Mouse (Mus musculus) heart, embryonic 13.5 days (tissue): ENCODE measurements around the gene Mcm7. TPM values are rescaled to one million over a fixed set of nuclear protein-coding genes. Genes with fewer than 3 reads are reported as not detected.

ENCODE experiments used
- ATAC-seq: fragments of 200-750 bp; cut with Nextera tagmentation; 2 replicates; pipeline ENCODE4 v1.8.0; 2017; ENCODE audit warnings: moderate TSS enrichment; ENCODE audit not compliant: insufficient number of reproducible peaks, low FRiP score, low TSS enrichment; ENCODE audit errors: extremely low read depth
- H3K27ac ChIP-seq: fragments of 300-500 bp; sonication (generic); replicated peaks from 2 replicates; pipeline ENCODE4 v1.5.1; 2015; ENCODE audit warnings: moderate library complexity, mild to moderate bottlenecking, inconsistent platforms
- H3K27me3 ChIP-seq: fragments of 300-500 bp; sonication (generic); replicated peaks from 2 replicates; pipeline ENCODE4 v1.6.1; 2015; ENCODE audit warnings: mild to moderate bottlenecking, inconsistent platforms
- H3K36me3 ChIP-seq: fragments of 300-500 bp; sonication (generic); 2 replicates; pipeline ENCODE4 v1.6.1; 2015; ENCODE audit warnings: mild to moderate bottlenecking, inconsistent platforms
- H3K4me1 ChIP-seq: fragments of 300-500 bp; sonication (generic); 2 replicates; pipeline ENCODE4 v1.6.1; 2015; ENCODE audit warnings: inconsistent platforms
- H3K4me2 ChIP-seq: fragments of 300-500 bp; sonication (generic); 2 replicates; pipeline ENCODE4 v1.6.1; 2015; ENCODE audit warnings: inconsistent platforms, mild to moderate bottlenecking, moderate library complexity
- H3K4me3 ChIP-seq: fragments of 300-500 bp; sonication (generic); 2 replicates; pipeline ENCODE4 v1.5.1; 2015; ENCODE audit warnings: moderate library complexity, mild to moderate bottlenecking, inconsistent platforms
- H3K9ac ChIP-seq: fragments of 300-500 bp; sonication (generic); 2 replicates; pipeline ENCODE4 v1.6.1; 2015; ENCODE audit warnings: inconsistent platforms, mild to moderate bottlenecking, moderate library complexity
- H3K9me3 ChIP-seq: fragments of 300-500 bp; sonication (generic); 2 replicates; pipeline ENCODE4 v1.6.1; 2016; ENCODE audit warnings: inconsistent platforms
- WGBS: fragments of 180-500 bp; shearing (Covaris S2); methylation state at CpG from one replicate; pipeline ENCODE4 v1.1.7; 2015; ENCODE audit warnings: mixed read lengths; 5-methylcytosine and 5-hydroxymethylcytosine counted together
- microRNA counts: library from miRNA; unstranded; fragments of <30 nt; microRNA quantifications from one replicate; lab custom pipeline; 2016
- microRNA-seq: library from miRNA; unstranded; fragments of <30 nt; microRNA quantifications from one replicate; pipeline ENCODE4, GENCODE M21; 2016
- polyA plus RNA-seq: library from polyadenylated mRNA; unstranded; fragments of >200 nt; fragmentation: Nextera tagmentation; extraction: Ambion mirVana; gene quantifications from 2 replicates; pipeline ENCODE4 v1.2.1, GENCODE M21; 2015

The Mcm7 gene
- polyA plus RNA-seq, 1 experiment from 2014 or later = 123 TPM

DNA sequence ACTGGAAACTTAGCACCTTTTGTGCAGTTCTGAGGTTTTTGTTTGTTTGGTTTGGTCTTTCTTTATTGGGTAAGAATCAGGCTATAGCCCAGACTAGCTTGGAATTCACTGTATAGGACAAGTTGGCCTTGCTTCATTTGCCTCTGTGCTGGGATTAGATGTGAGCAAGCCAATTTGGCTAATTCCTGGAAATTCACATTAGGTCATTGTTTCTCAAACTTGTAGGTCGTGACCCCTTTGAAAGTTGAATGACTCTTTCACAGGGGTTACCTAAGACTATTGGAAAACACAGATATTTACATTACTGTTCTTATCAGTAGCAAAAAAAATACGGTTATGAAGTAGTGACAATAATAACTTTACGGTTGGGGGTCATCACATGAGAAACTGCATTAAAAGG lies 17.8 kb downstream of the Mcm7 start:
- no peak for ATAC-seq
- no peak overlapping the region for H3K27ac ChIP-seq
- H3K4me1 ChIP-seq = peaks cover 11% of the 10 kb centered on the region
- H3K4me3 ChIP-seq = peak overlapping the region; percentile 80
- WGBS = 81% methylated on average over 3 of the region's 3 CpGs
- peak overlapping the region; percentile 90 for H3K9ac ChIP-seq
- H3K27me3 ChIP-seq = no peaks in the 10 kb centered on the region
- H3K4me2 ChIP-seq = peak overlapping the region; percentile 87
- peaks cover 32% of the 10 kb centered on the region for H3K36me3 ChIP-seq
- H3K9me3 ChIP-seq = no peaks in the 10 kb centered on the region

DNA sequence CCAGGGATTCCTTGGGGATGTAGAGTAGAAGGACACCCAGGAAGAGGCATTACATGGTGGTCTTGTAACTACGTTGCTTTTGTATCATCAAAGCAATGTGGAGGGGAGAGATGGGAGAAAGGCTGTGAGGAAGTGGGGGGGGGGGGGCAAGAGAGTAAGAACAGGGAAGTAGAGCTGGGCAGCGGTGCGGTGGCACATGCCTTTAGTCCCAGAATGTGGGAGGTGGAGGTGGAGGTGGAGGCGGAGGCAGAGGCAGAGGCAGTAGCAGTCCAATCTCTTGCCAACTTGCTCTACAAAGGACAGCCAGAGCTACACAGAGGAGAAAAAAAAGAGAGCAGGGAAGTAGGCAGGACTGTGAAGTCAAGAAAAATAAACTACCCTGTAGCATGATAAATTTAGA lies 33.6 kb downstream of the Mcm7 start:
- no peak for ATAC-seq
- Histone ChIP-seq H3K4me2 (no peak overlapping the region), H3K27me3 (no peaks in the 10 kb centered on the region), H3K9ac (no peak overlapping the region), H3K9me3 (no peaks in the 10 kb centered on the region), H3K27ac (no peak overlapping the region), H3K4me3 (no peak overlapping the region), H3K36me3 (peaks cover 42% of the 10 kb centered on the region), H3K4me1 (peaks cover 10% of the 10 kb centered on the region)
- WGBS = 55% methylated on average over 4 of the region's 4 CpGs

DNA sequence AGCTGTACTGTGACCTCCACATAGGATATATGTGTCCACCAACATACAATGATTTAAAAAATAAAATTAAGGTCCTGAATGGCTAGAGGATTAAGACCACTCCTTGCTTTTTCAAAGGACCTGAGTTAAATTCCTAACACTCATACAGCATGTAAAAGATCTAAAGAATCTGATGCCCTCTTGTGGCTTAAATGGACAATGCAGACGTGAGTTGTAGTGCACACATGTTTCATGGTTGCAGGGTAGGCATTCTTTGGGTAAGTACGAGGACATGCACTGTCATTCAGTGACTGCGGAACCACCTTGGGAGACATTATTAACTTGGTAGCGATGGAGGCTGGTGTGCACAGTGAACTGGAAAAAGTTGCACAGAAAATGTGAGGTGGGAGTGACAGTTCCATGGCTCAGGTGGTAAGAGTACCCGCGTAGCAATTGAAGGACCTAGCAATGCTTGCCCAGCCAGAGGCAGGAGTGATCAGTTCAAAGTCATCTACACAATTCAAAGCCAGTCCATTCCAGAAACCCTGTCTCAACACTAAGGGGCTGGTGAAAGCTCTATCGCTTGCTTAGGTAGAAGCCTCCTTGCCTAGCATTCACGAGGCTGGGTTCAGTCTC lies 34.2 kb downstream of the Mcm7 start:
- no peak for ATAC-seq
- Histone ChIP-seq H3K4me2 (no peak overlapping the region), H3K36me3 (peaks cover 42% of the 10 kb centered on the region), H3K27me3 (no peaks in the 10 kb centered on the region), H3K9me3 (no peaks in the 10 kb centered on the region), H3K4me3 (no peak overlapping the region), H3K9ac (no peak overlapping the region), H3K4me1 (peaks cover 10% of the 10 kb centered on the region), H3K27ac (no peak overlapping the region)
- 55% methylated on average over 8 of the region's 8 CpGs for WGBS

DNA sequence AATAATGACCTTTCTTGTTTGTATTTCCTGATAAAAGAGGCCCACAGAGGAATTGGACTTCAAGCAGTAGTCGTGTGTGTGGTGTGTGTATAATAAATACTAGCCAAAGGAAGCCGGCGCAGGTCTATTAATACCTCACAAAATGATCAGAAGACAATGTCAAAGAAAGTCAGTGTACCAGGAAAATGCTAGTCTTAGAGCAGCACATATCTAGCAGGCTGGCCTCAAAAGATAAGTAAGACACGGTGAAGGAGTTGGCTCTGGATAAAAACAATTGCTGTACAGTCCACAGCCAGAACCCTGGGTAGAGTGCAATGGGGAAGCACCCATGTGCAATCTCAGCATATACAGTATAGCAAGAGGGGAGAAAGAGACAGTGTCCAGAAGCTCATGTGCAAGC lies 35.0 kb downstream of the Mcm7 start:
- Histone ChIP-seq H3K27me3 (no peaks in the 10 kb centered on the region), H3K4me2 (no peak overlapping the region), H3K9me3 (no peaks in the 10 kb centered on the region), H3K4me1 (peaks cover 10% of the 10 kb centered on the region), H3K9ac (no peak overlapping the region), H3K4me3 (no peak overlapping the region), H3K27ac (no peak overlapping the region), H3K36me3 (peaks cover 43% of the 10 kb centered on the region)
- no peak for ATAC-seq
- 54% methylated on average over 4 of the region's 4 CpGs for WGBS

DNA sequence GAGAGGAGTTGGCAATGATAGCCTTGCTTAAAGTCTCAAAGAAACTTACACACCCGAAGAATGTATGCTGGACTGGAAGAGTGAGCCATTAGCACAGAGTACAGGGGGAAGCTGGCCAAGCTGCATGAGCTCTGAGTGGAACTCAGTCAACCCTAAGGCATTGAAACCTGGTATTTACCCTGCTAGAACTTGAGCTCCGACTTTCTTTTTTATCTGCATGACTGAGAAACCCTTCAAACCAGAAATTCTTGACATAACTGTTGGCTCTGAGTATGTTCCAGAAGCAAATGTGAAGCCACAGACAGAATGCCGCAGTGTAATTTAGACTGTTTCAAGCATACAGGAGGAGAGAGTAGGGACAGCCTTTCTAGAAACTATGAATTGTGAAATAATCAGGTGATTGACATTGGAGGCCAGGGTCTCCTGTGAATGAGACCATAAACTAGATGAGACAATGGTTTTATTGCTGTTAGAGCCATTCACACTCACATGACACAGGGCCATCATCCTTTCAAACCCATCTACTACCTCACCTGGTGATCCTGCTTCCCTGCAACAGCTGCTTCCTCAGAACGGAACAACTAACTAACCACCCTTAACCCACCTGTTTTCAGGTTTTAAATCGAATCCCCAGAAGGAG lies 39.7 kb downstream of the Mcm7 start:
- H3K36me3 ChIP-seq = peaks cover 81% of the 10 kb centered on the region
- 81% methylated on average over 5 of the region's 5 CpGs for WGBS

DNA sequence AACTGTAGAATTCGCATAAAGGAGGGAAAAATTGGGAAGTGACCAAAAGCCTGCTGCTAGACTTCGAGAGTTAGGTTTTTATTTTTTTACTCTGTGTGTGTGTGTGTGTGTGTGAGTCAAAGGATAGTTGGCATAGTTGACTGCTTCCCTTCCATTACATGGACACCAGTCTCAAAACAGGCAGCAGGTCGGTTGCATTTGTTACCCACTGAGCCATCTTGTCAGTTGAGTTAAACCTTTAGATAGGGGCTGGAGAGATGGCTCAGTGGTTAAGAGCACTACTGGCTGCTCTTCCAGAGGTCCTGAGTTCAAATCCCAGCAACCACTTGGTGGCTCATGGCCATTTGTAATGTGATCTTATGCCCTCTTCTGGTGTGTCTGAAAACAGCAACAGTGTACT lies 54.2 kb downstream of the Mcm7 start:
- 69% methylated on average over 3 of the region's 3 CpGs for WGBS
- Histone ChIP-seq H3K9ac (peak overlapping the region; percentile 92), H3K4me1 (peaks cover 21% of the 10 kb centered on the region), H3K4me3 (peak overlapping the region; percentile 82), H3K27me3 (no peaks in the 10 kb centered on the region), H3K4me2 (peak overlapping the region; percentile 74), H3K9me3 (no peaks in the 10 kb centered on the region), H3K36me3 (peaks cover 37% of the 10 kb centered on the region), H3K27ac (peak overlapping the region; percentile 96)
- no peak for ATAC-seq

More for the DNA sequence above, 39.7 kb downstream of the Mcm7 start:
- peaks cover 10% of the 10 kb centered on the region for H3K4me1 ChIP-seq
- no peak overlapping the region for H3K4me2 ChIP-seq
- no peak for ATAC-seq
- H3K4me3 ChIP-seq = no peak overlapping the region
- H3K9ac ChIP-seq = no peak overlapping the region
- H3K27me3 ChIP-seq = no peaks in the 10 kb centered on the region
- no peak overlapping the region for H3K27ac ChIP-seq
- no peaks in the 10 kb centered on the region for H3K9me3 ChIP-seq

DNA sequence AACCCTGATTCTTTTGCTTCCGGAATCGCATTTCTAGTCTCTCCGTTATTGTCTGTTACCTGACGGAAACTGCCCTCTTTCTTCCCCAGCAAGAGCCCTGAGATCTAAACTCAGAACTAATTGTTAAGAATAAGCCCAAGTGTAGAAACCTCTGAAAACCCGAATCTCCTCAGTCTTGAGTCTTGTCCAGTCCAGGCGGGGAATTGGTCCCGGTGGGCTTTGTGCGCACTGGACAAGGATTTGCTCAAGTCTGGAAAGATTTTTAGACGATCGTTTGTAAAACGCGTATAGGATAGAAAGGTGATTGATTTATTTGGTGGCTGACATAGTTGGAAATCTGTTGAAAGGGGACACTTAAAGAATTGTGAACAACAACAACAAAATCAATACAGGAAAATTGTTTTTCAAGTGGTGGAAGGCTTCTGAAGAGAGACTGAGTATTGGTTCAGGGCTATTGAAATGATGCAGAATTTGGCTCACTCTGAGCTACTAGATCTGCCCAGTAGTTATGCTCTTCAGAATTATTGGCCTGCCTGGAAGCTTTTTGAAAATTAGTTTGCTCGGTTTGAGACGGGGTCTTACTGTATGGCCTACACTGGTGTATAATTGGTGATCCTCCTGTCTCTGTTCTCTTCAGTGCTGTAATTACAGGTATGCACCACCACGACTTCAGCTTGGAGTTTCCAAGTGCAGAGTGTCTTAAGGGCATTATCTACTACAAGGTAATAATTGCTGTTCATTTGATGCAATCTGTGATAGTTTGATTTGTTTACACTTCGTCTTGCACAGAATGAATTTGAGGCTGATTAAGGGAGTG lies 54.8 kb downstream of the Mcm7 start:
- no peak for ATAC-seq
- peak overlapping the region; percentile 92 for H3K9ac ChIP-seq
- H3K4me1 ChIP-seq = peaks cover 21% of the 10 kb centered on the region
- H3K27ac ChIP-seq = peak overlapping the region; percentile 96
- H3K27me3 ChIP-seq = no peaks in the 10 kb centered on the region
- H3K4me2 ChIP-seq = peak overlapping the region; percentile 74
- H3K36me3 ChIP-seq = peaks cover 31% of the 10 kb centered on the region
- 7% methylated on average over 16 of the region's 16 CpGs for WGBS
- H3K9me3 ChIP-seq = no peaks in the 10 kb centered on the region
- peak overlapping the region; percentile 82 for H3K4me3 ChIP-seq

DNA sequence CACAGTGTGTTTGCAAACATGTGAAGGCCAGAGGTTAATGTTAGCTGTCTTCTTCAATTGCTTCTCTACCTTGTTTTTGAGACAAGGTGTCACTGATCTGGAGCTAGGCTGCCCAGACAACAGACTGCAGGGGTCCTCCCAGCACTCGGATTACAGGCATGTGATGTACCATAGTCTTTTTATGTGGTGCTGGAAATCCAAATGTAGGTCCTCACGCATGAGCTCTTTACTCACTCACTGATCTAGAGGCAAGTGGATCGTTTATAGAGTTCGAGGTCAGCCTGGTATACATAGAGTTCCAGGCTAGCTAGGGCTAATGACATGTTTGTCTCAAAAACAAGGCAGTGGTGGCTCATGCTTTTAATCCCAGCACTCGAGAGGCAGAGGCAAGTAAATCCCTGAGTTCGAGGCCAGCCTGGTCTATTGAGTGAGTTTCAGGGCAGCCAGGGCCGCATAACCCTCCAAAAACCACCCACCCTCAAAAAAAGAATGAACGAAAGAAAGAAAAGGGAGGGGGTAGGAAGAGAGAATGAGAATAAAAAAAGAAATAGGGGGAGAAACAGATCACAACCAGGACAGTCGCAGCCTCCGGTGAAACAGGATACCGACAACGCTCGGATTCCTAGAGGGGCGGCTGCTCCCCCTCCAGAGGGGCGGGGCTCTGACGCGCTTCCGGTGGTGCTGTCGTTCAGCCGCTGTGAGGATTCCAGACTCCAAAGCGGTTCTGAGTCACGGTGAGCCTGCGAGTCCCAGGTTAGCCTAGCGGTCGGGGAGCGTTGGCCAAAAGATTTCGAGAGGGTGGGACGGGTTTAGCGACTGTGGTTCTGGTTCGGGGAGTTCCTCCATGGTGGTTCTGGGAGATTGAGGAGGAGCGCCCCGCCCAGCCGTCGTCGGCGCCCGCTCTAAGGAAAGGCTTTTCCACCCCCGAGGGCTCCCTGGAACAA lies 55.7 kb downstream of the Mcm7 start, which contains the start of gene Zscan21:
Gene Zscan21 (plus strand): TSS at position 649 of the 944 bp plus-strand sequence.
- H3K4me1 ChIP-seq = peaks cover 21% of the 10 kb centered on the region
- WGBS = 8% methylated on average over 38 of the region's 38 CpGs
- peak within 1 kb of the TSS; percentile 82 for H3K4me3 ChIP-seq
- H3K9me3 ChIP-seq = no peaks in the 10 kb centered on the region
- ATAC-seq = peak; percentile 95
- H3K27ac ChIP-seq = peak within 1 kb of the TSS; percentile 96
- peak within 1 kb of the TSS; percentile 92 for H3K9ac ChIP-seq
- peak within 1 kb of the TSS; percentile 74 for H3K4me2 ChIP-seq
- H3K27me3 ChIP-seq = no peaks in the 10 kb centered on the region
- peaks cover 25% of the 10 kb centered on the region for H3K36me3 ChIP-seq

MicroRNAs encoded within 50 kb of the gene (microRNA counts, 519-probe panel; counts per million panel counts)
- 5,466 counts per million, percentile 90 among the panel's probes with 10 or more counts for microRNA mmu-miR-106b (lab: Ali Mortazavi, UCI)
- 6,674 counts per million, percentile 96 among the panel's probes with 10 or more counts for microRNA mmu-miR-25 (lab: Ali Mortazavi, UCI)
- microRNA mmu-miR-93 (lab: Ali Mortazavi, UCI) = 5,565 counts per million, percentile 90 among the panel's probes with 10 or more counts

Small RNAs within 50 kb of the gene (microRNA-seq; reads per million reads assigned to microRNA genes)
- gene Mir106b (5,176 reads per million, percentile 93 among the genes with 10 or more reads in this experiment), gene Mir25 (338 reads per million, percentile 69 among the genes with 10 or more reads in this experiment), gene Mir93 (9,295 reads per million, percentile 95 among the genes with 10 or more reads in this experiment)

Other genes starting within 250 kb of the Mcm7 start
- 0.04 TPM in 2 replicates for gene Gjc3, start 209.3 kb downstream of the Mcm7 start, polyA plus RNA-seq
- not detected in 2 replicates for gene Azgp1, start 190.9 kb downstream of the Mcm7 start, polyA plus RNA-seq
- not detected in 2 replicates for gene Smok3a, start 151.2 kb downstream of the Mcm7 start, polyA plus RNA-seq
- not detected in 2 replicates for gene Smok3b, start 151.0 kb downstream of the Mcm7 start, polyA plus RNA-seq
- gene Smok3c, start 119.2 kb downstream of the Mcm7 start, polyA plus RNA-seq = not detected in 2 replicates
- gene Zkscan1, start 87.3 kb downstream of the Mcm7 start, polyA plus RNA-seq = 8.6 and 8.7 TPM in 2 replicates
- 39.1 and 39.4 TPM in 2 replicates for gene Zscan21, start 55.5 kb downstream of the Mcm7 start, polyA plus RNA-seq
- 11.5 and 12.2 TPM in 2 replicates for gene Zfp113, start 16.7 kb downstream of the Mcm7 start, polyA plus RNA-seq
- 269 and 309 TPM in 2 replicates for gene Cops6, start 11.4 kb downstream of the Mcm7 start, polyA plus RNA-seq
- 12.9 and 13.7 TPM in 2 replicates for gene Ap4m1, start 420 bp downstream of the Mcm7 start, polyA plus RNA-seq
- 62.8 and 69.7 TPM in 2 replicates for gene Taf6, start 15.0 kb upstream of the Mcm7 start, polyA plus RNA-seq
- 26.1 and 27.1 TPM in 2 replicates for gene Cnpy4, start 15.1 kb upstream of the Mcm7 start, polyA plus RNA-seq
- 5.8 and 5.9 TPM in 2 replicates for gene Mblac1, start 21.9 kb upstream of the Mcm7 start, polyA plus RNA-seq
- not detected in 2 replicates for gene Nxpe5, start 53.5 kb upstream of the Mcm7 start, polyA plus RNA-seq
- 77.9 and 86.8 TPM in 2 replicates for gene Lamtor4, start 83.1 kb upstream of the Mcm7 start, polyA plus RNA-seq
- 2.9 and 3.0 TPM in 2 replicates for gene BC037034, start 91.6 kb upstream of the Mcm7 start, polyA plus RNA-seq
- gene Gal3st4, start 100.4 kb upstream of the Mcm7 start, polyA plus RNA-seq = 0.64 and 1.0 TPM in 2 replicates
- gene Gm43720, start 107.5 kb upstream of the Mcm7 start, polyA plus RNA-seq = 0.04 and 0.06 TPM in 2 replicates
- gene Gpc2, start 107.6 kb upstream of the Mcm7 start, polyA plus RNA-seq = 9.3 and 9.7 TPM in 2 replicates
- gene Stag3, start 107.8 kb upstream of the Mcm7 start, polyA plus RNA-seq = 1.6 and 2.5 TPM in 2 replicates
- not detected in 2 replicates for gene Pvrig, start 169.5 kb upstream of the Mcm7 start, polyA plus RNA-seq